Mouse (Mus musculus) layer of hippocampus, postnatal 36 days (tissue): ENCODE data around the gene Klf14. TPM values are rescaled to one million over a fixed set of nuclear protein-coding genes. Genes with fewer than 3 reads are reported as not detected.

Experiments used
- DNase-seq, 2 experiments: peaks; one replicate each; pipeline ENCODE4 v3.0.0; 2022
- total RNA-seq, 2 experiments: library from RNA; stranded (reverse); gene quantifications; 2 replicates each; pipeline ENCODE4 v1.2.3; 2021

The Klf14 gene
- total RNA-seq: under 1 TPM; 0.15 TPM

GRCm38 (mm10) chr6:30958736-30959540 lies at the start of gene Klf14:
Klf14 (minus strand) TSS chr6:30959078.
- no peak for DNase-seq

- DNase-seq: no peak
Observed at GRCm38 (mm10) chr6:31006111-31006600, 47.3 kb upstream of the Klf14 start.

DNA sequence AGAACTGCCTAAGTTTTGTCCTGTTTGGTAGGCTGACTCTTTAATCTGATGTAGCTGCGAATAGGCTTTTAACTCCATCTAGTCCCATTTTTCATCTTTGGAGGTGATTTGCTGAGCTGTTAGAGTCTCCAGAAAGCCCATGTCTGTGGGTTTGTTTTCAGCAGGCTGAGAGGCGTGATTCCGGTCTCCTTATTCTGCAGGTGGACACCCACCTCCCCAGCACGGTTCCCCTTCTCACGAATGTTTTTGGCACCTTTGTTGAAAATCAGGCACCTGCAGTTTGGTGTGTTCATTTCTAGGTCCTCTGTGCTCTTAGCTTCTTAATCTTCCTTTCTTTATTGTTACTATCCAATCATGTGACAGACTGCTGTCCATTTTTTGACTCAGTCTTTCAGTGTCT lies 27.5 kb upstream of the Klf14 start:
- DNase-seq: no peak

GRCm38 (mm10) chr6:30983021-30983420 lies 24.1 kb upstream of the Klf14 start:
- no peak for DNase-seq

DNA sequence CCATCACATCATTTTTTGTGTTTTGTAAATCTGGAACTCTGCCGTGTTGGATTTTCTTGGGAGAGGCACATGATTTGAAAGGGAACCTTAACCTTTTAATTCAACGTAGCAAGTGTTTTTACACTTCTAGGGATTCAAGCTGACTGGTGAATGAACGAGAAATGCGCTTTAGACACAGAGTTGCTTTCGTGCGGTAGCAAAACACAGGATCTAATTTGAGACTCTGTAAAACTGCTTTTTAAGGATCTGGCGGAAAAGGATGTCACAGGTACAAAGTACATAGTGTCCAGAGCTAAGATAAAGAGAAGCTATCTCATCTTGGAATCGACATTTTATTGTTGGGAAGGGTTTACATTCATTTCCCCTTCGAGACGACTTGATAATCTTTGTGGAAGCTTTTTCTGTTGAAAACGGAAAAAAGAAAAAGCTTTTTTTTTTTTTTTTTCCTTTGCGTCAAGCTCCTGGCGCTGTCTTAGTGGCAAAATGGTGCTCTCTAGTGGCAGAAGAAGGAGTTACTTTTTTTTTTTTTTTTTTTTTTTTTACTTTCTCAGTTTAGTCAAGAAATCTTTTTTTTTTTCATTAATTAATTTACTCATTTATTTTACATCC lies 23.6 kb upstream of the Klf14 start:
- no peak for DNase-seq

DNA sequence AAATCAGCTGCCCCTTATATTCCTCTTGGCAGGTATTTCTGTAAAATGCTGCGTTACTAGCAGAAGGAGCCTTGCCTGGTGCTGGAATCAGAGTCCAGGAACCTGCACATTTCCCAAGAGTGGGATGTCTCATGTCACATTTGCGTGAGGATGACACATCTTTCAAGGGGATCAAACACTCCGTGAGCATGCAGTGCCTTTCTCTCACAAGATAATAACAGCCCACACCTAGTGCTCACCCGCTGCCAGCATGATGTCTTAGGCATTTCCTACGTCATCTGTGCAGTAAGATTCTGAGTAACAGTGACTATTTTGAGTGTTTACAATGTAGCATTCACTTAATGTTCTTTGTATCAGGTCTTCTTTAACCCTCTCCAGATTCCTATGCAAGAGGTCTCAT lies 22.5 kb upstream of the Klf14 start:
- DNase-seq: no peak

- no peak for DNase-seq
Observed at GRCm38 (mm10) chr6:30978615-30979014, 19.7 kb upstream of the Klf14 start.

DNA sequence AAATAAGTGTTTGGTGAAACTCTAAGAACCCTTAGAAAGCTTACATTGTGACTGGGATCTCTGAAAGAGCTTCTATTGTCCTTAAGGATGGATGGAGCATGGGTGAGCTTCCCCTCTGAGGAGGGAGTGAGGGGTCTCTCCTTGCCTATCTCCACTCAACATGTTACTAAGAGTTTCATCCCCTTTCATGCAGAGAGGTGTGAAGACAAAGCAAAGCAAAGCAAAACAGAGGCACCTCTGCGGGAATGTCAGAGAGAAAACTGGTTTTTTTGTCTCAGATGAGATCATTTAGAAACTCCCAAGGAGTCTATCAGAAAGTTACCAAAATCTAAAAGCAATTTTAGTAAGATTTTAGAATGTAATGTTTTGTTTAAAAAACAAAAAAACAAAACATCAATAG lies 13.2 kb upstream of the Klf14 start:
- no peak for DNase-seq

- DNase-seq: peak in 1 of 2 experiments; percentile 15
Observed at GRCm38 (mm10) chr6:30957784-30958735, 818 bp downstream of the Klf14 start.

- DNase-seq: no peak
Observed at GRCm38 (mm10) chr6:30939264-30939663, 19.6 kb downstream of the Klf14 start.

DNA sequence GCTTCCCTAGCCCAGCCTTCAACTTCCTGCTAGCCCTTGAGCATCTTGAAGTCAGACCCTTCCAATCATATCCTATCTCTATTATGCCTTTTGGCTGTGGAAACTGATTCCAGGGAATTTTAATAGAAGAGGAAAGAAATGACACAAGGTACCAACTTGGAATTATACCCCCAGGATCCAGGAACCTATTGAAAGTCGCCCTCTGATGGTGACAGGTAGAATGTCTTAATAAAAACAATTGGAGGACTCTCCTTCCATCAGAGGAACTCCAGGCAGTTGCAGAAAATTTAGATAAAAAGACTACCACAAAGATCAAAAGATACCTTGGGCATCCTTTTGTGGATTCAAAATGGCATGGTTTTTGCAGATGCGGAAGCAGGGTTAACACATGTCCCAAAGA lies 36.1 kb downstream of the Klf14 start:
- DNase-seq: no peak

GRCm38 (mm10) chr6:30921826-30922225 lies 37.1 kb downstream of the Klf14 start:
- DNase-seq: no peak

DNA sequence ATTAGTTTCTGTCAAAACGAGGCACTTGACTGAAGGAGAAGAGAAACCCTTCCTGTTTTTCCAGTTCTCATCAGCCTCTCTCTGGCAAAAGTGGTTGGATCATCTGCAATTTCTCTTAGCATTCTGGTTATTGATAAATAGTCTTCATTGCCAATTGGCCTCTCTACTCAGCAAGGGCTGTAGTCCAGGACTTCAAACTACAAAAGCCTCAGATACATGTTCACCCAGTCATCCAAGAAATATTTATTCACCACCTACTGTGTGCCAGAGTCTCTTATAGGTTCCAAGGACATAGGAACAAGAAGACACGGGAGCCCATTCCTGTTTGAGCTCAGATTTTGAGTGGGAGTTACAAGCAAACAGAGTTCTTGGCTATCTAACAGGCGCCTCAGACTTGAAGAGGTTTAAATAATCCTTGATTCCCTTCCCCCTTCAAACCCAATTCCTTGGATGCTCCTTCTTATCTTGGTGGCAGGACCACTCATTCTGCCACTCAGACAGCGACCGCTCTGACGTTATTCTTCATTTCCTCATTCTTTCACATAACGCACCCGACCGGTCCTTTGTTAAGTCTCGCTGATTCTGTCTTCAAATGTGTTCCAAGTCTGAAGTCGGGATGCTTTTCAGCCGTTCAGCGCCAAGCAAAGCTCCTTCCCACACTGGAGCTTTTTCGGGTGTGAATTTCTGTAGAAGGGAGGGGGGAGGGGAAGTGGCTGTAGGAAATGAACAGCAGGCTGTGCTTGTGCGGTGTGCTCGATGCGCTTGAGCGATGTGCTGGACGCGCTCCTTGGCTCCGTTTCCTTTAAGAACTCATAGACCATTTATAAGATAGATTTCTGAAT lies 37.8 kb downstream of the Klf14 start:
- DNase-seq: peak; percentile 19

GRCm38 (mm10) chr6:30915473-30915872 lies 43.4 kb downstream of the Klf14 start, which contains the start of gene Tsga13:
Tsga13 (minus strand) TSS chr6:30915573.
- no peak for DNase-seq

GRCm38 (mm10) chr6:30907970-30908369 lies 50.9 kb downstream of the Klf14 start:
- DNase-seq: peak in 1 of 2 experiments; percentile 36

Other genes with a start within 250 kb of the Klf14 start
- 10 to 100 TPM; 48.4 to 52.7 TPM for gene Mest, start 235.5 kb downstream of the Klf14 start, total RNA-seq
- 10 to 100 TPM; 76.6 to 79.9 TPM for gene Copg2, start 62.3 kb downstream of the Klf14 start, total RNA-seq
- not detected for gene Tsga13, start 43.5 kb downstream of the Klf14 start, total RNA-seq